ENCODE assay signal across 10 mouse cellular contexts in the genomic region with DNA sequence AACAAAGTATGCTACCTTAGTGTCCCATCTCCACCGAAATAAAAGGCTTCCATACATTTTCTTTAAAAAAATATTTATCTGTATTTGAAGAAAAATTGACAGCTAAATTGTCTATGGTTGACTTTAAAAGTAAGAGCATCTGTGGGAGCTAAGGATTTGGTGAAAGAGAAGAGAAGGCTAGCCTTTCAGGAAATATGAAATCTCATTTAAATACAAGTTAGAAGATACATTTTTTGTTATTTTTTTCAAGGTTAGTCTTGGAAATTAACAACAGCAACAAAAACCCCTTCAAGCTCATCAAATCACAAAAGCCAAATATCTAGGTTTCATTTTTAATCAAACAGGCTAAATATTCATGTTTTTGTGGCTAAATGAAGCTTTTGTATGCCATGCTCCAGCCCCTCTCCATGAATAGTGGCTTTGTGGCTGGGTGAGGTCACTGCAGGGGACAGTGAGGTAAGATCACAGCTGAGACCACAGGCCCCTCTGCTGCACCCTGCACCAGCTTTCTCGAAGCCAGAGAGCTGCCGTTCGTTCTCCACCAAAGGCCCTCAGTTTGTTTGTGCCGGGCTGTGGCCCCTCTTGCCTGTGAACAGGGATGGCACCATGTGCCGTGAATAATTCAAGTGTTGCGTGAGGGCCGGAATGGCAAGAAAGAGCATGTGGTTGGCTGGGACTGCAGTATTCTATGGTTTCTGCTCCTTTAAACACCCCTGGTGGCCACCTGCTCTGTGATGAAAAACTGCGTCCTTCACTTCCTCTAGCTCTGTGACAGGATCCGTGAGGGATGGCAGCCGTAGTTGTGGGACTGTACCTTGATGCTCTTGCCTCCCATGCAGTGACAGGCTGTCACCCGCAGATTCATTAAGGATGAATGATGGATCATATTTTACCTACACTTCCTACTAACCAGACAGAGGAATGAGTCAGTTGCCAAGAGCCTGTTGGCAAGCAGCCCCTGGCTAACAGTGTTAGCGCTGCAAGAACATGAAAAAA.
A peak's percentile ranks its signal among the peaks of the same experiment; 100 is the strongest.
DNase-seq lines count a peak whose midpoint lies in the region; ATAC-seq and TF ChIP-seq lines count a peak whose summit lies in the region.
"Had no signal": no experiment of that assay in that cellular context is flagged by ENCODE, and none has a peak within 500 bp of the region (broad histone marks: within the 10 kb centered on the region; RNA-seq: fewer than 3 reads in every experiment).

No protein-coding gene starts in this region.

- DNase-seq in gastrocnemius, postnatal 36 days, result peak; percentile 33 to 35
- DNase-seq in gastrocnemius, adult 18-20 months (ENCODE audit: low spot score), result no peak
- peak; percentile 35 to 46 for DNase-seq in cerebellum, adult 2 months
- no peak for DNase-seq in thymus, postnatal 25 days
- no peak for DNase-seq in thymus, postnatal 4 days
- DNase-seq in thymus, postnatal 0 days (ENCODE audit: low spot score), result no peak
- DNase-seq: kidney, adult 18-20 months had no signal

- no peaks in the 10 kb centered on the region for H3K36me3 ChIP-seq in hindbrain, embryonic 16.5 days (ENCODE audit: control insufficient read depth, insufficient read depth, low read length)
- H3K36me3 ChIP-seq in midbrain, embryonic 13.5 days, result no peaks in the 10 kb centered on the region

- H3K27me3 ChIP-seq in cerebellum, adult 2 months (ENCODE audit: control insufficient read depth, insufficient read depth, low read length), result no peaks in the 10 kb centered on the region
- H3K27me3 ChIP-seq in hindbrain, embryonic 16.5 days (replicated peaks; ENCODE audit: control insufficient read depth, insufficient read depth, low read length), result no peaks in the 10 kb centered on the region
- H3K27me3 ChIP-seq in midbrain, embryonic 13.5 days, result no peaks in the 10 kb centered on the region

- intact Hi-C loops in gastrocnemius, postnatal 36 days (cut with DNase I), result no loop called here

- 35% methylated on average over 13 of the region's 13 CpGs for WGBS in cerebellum, adult 2 months
- WGBS in hindbrain, embryonic 16.5 days, result 58% methylated on average over 13 of the region's 13 CpGs
- WGBS in midbrain, embryonic 13.5 days, result 83% methylated on average over 13 of the region's 13 CpGs

- TF ChIP-seq POLR2A in cerebellum, adult 2 months (IDR thresholded peaks at IDR 0.05; ENCODE audit: borderline replicate concordance, insufficient read depth, low read length), result no peak

- peak overlapping the region; percentile 76 for H3K27ac ChIP-seq in cerebellum, adult 2 months (ENCODE audit: insufficient read depth, low read length)
- no peak overlapping the region for H3K27ac ChIP-seq in hindbrain, embryonic 16.5 days (ENCODE audit: low read depth, low read length)
- H3K27ac ChIP-seq in midbrain, embryonic 13.5 days, result 0 out of 2 replicates have a peak overlapping the region, but pooled peaks have one; percentile 2
- H3K27ac ChIP-seq: stomach, postnatal 0 days had no signal

- no peak overlapping the region for H3K4me2 ChIP-seq in hindbrain, embryonic 16.5 days (ENCODE audit: low read length)
- no peak overlapping the region for H3K4me2 ChIP-seq in midbrain, embryonic 13.5 days (replicated peaks)

- no peak for TF ChIP-seq CTCF in cerebellum, adult 2 months (IDR thresholded peaks at IDR 0.05; ENCODE audit: borderline replicate concordance, insufficient read depth, low read depth, low read length)

- H3K4me1 ChIP-seq in cerebellum, adult 2 months (ENCODE audit: control insufficient read depth, insufficient read depth, low read length), result peaks cover 12% of the 10 kb centered on the region
- peaks cover 7% of the 10 kb centered on the region for H3K4me1 ChIP-seq in hindbrain, embryonic 16.5 days (ENCODE audit: control insufficient read depth, insufficient read depth, low read depth, low read length)
- peaks cover 9% of the 10 kb centered on the region for H3K4me1 ChIP-seq in midbrain, embryonic 13.5 days (replicated peaks)

- no peak overlapping the region for H3K9ac ChIP-seq in hindbrain, embryonic 16.5 days (ENCODE audit: low read depth, low read length)
- H3K9ac ChIP-seq in midbrain, embryonic 13.5 days (replicated peaks), result no peak overlapping the region

- no peaks in the 10 kb centered on the region for H3K9me3 ChIP-seq in hindbrain, embryonic 16.5 days (ENCODE audit: control insufficient read depth, low read length)
- H3K9me3 ChIP-seq in midbrain, embryonic 13.5 days, result no peaks in the 10 kb centered on the region

- H3K4me3 ChIP-seq in cerebellum, adult 2 months (replicated peaks; ENCODE audit: insufficient read depth, low read depth, low read length), result peak overlapping the region; percentile 26
- H3K4me3 ChIP-seq in hindbrain, embryonic 16.5 days (ENCODE audit: low read length), result no peak overlapping the region
- no peak overlapping the region for H3K4me3 ChIP-seq in midbrain, embryonic 13.5 days (replicated peaks)

- peak; percentile 72 for ATAC-seq in hindbrain, embryonic 16.5 days
- ATAC-seq in midbrain, embryonic 13.5 days, result no peak

Comparison
In these comparisons a context has a peak if more than half of its experiments do, and no peak if none do; other contexts are left out.
1. DNase-seq: peak in gastrocnemius, postnatal 36 days (2 of 2) and cerebellum, adult 2 months (2 of 2); none in gastrocnemius, adult 18-20 months (single experiment), thymus, postnatal 25 days (single experiment), thymus, postnatal 4 days (single experiment) and thymus, postnatal 0 days (single experiment).